Mouse (Mus musculus) natural killer cell, adult 2 months (primary cell): ENCODE data around the gene Hopx.
A peak's percentile ranks its signal among the peaks of the same experiment; 100 is the strongest.

Experiments
- DNase-seq, 2 experiments: peaks; one replicate each; pipeline ENCODE4 v3.0.0; 2022; ENCODE audit warnings: low spot score in 2 of 2

Hopx gene

GRCm38 (mm10) chr5:77071626-77072025 is 43.3 kb downstream of the Hopx start:
- DNase-seq, result no peak

GRCm38 (mm10) chr5:77070987-77071386 is 43.9 kb downstream of the Hopx start:
- no peak for DNase-seq

- no peak for DNase-seq
These were observed 47.6 kb downstream of the Hopx start for GRCm38 (mm10) chr5:77067321-77067720.

GRCm38 (mm10) chr5:77061372-77062038 is 53.4 kb downstream of the Hopx start:
- DNase-seq, result peak; percentile 31 to 69

- no peak for DNase-seq
These were observed 54.6 kb downstream of the Hopx start for GRCm38 (mm10) chr5:77060363-77060762.

DNA sequence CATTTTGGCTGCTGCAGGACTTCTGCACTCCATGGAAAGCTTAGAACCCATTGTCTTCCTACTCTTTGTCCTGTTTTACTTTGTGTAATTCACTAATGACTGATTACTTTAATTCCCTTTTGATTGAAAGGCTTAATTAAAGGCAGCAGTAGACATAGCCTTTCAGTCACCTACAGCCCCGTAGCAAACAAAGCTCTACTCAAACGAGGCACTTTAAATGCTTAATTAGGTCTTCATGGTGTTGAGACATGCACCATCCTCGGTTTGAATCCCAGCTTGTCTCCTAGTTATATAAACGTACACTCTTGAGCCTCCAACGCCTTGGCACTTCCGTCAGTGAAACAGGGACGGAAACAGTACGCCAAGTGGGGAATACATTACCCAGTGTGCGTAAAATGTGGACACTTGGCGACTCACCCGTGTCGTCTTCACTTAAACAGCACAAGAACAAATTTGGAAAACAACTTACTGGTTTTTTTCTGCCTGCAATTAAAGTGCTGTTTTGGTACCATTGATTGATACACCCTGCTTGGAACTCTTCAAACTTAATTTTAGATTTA is 58.0 kb downstream of the Hopx start:
- no peak for DNase-seq

GRCm38 (mm10) chr5:77052616-77053015 is 62.3 kb downstream of the Hopx start:
- no peak for DNase-seq

GRCm38 (mm10) chr5:77044362-77044761 is 70.6 kb downstream of the Hopx start:
- DNase-seq, result no peak

DNA sequence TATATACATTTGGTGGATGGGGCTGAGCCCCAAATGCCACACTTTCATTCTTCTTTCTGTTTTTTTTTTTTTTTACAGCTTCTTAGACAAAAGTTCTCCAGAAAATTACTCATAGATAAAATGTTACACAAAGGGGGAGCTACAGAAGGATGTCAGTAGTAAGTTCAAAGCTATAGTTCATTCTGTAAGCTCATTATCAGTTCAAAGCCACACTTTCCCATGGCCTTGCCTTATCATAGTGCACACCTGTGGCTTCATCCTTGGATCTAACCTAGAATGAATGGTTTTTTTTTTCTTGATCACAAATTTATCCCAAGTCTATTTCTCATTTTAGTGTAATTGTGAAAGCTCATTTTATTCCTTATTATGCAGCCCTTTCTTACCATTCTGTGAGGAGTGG is 75.5 kb downstream of the Hopx start:
- DNase-seq, result no peak

GRCm38 (mm10) chr5:77038451-77038850 is 76.5 kb downstream of the Hopx start:
- no peak for DNase-seq
